Mouse (Mus musculus): ENCODE measurements around the gene Inpp4b.

GRCm38 (mm10) chr8:81862738-81863137, 520.4 kb downstream of the Inpp4b start:
- TF ChIP-seq CTCF (IDR thresholded peaks at IDR 0.05; ENCODE audit: low read depth) = no peak
- TF ChIP-seq EP300 (IDR thresholded peaks at IDR 0.05; ENCODE audit: low read depth) = no peak
